In genomic region chr9:107357651-107358050, GRCm38 (mm10) we compare ENCODE assay signal across 9 mouse cellular contexts. TPM values are rescaled to one million over a fixed set of nuclear protein-coding genes. Genes with fewer than 3 reads are reported as not detected.
DNase-seq lines count a peak whose midpoint lies in the region; ATAC-seq and TF ChIP-seq lines count a peak whose summit lies in the region.
"Had no signal": no experiment of that assay in that cellular context is flagged by ENCODE, and none has a peak within 500 bp of the region (broad histone marks: within the 10 kb centered on the region; RNA-seq: fewer than 3 reads in every experiment).

No protein-coding gene starts in this region.

- H3K9me3 ChIP-seq in kidney, postnatal 0 days (replicated peaks; ENCODE audit: low read length): no peaks in the 10 kb centered on the region
- no peaks in the 10 kb centered on the region for H3K9me3 ChIP-seq in kidney, embryonic 16.5 days (ENCODE audit: low read length)
- no peaks in the 10 kb centered on the region for H3K9me3 ChIP-seq in forebrain, postnatal 0 days (ENCODE audit: low read length)
- no peaks in the 10 kb centered on the region for H3K9me3 ChIP-seq in liver, embryonic 15.5 days (replicated peaks)
- H3K9me3 ChIP-seq in neural tube, embryonic 12.5 days: no peaks in the 10 kb centered on the region
- H3K9me3 ChIP-seq: embryonic facial prominence, embryonic 15.5 days had no signal

- no peak overlapping the region for H3K4me2 ChIP-seq in kidney, postnatal 0 days (ENCODE audit: low read length)
- H3K4me2 ChIP-seq in kidney, embryonic 16.5 days (replicated peaks; ENCODE audit: low read depth, low read length): no peak overlapping the region
- H3K4me2 ChIP-seq in forebrain, postnatal 0 days (ENCODE audit: low read depth): no peak overlapping the region
- no peak overlapping the region for H3K4me2 ChIP-seq in liver, embryonic 15.5 days
- H3K4me2 ChIP-seq in neural tube, embryonic 12.5 days (replicated peaks): no peak overlapping the region
- H3K4me2 ChIP-seq: embryonic facial prominence, embryonic 15.5 days had no signal

- ATAC-seq in kidney, postnatal 0 days (replicated peaks; ENCODE audit: low FRiP score, low read depth): no peak
- ATAC-seq in kidney, embryonic 16.5 days (ENCODE audit: low FRiP score, low TSS enrichment): no peak
- ATAC-seq in forebrain, postnatal 0 days: peak; percentile 80
- ATAC-seq in liver, embryonic 15.5 days (ENCODE audit: insufficient read depth): 0 out of 2 replicates have a peak, but pooled peaks have one; percentile 4
- 0 out of 2 replicates have a peak, but pooled peaks have one; percentile 14 for ATAC-seq in neural tube, embryonic 12.5 days (ENCODE audit: low FRiP score, low read depth)

- TF ChIP-seq CTCF in kidney, postnatal 0 days (IDR thresholded peaks at IDR 0.05; ENCODE audit: low read depth): peak; percentile 94
- peak; percentile 98 for TF ChIP-seq CTCF in forebrain, postnatal 0 days (IDR thresholded peaks at IDR 0.05; ENCODE audit: low read depth)

- H3K36me3 ChIP-seq in kidney, postnatal 0 days (ENCODE audit: insufficient read depth, low read length): no peaks in the 10 kb centered on the region
- H3K36me3 ChIP-seq in kidney, embryonic 16.5 days (ENCODE audit: insufficient read depth, low read length): no peaks in the 10 kb centered on the region
- H3K36me3 ChIP-seq in forebrain, postnatal 0 days (ENCODE audit: insufficient read depth): no peaks in the 10 kb centered on the region
- no peaks in the 10 kb centered on the region for H3K36me3 ChIP-seq in liver, embryonic 15.5 days (replicated peaks)
- no peaks in the 10 kb centered on the region for H3K36me3 ChIP-seq in neural tube, embryonic 12.5 days
- H3K36me3 ChIP-seq: embryonic facial prominence, embryonic 15.5 days had no signal

- H3K27ac ChIP-seq in kidney, postnatal 0 days: no peak overlapping the region
- no peak overlapping the region for H3K27ac ChIP-seq in kidney, embryonic 16.5 days (ENCODE audit: low read length)
- no peak overlapping the region for H3K27ac ChIP-seq in forebrain, postnatal 0 days (ENCODE audit: low read depth, low read length)
- no peak overlapping the region for H3K27ac ChIP-seq in liver, embryonic 15.5 days (replicated peaks)
- no peak overlapping the region for H3K27ac ChIP-seq in neural tube, embryonic 12.5 days
- H3K27ac ChIP-seq: embryonic facial prominence, embryonic 15.5 days had no signal

- DNase-seq in kidney, postnatal 0 days (ENCODE audit: low spot score): peak; percentile 77
- DNase-seq in cerebellum, adult 18-20 months: peak; percentile 88 to 90
- peak; percentile 91 for DNase-seq in forebrain, postnatal 0 days
- peak; percentile 87 for DNase-seq in kidney, postnatal 10 days
- peak; percentile 92 for DNase-seq in testis, postnatal 10 days (ENCODE audit: low spot score)

- no peak overlapping the region for H3K9ac ChIP-seq in kidney, postnatal 0 days (ENCODE audit: low read depth, low read length)
- no peak overlapping the region for H3K9ac ChIP-seq in kidney, embryonic 16.5 days (replicated peaks; ENCODE audit: low read length)
- no peak overlapping the region for H3K9ac ChIP-seq in forebrain, postnatal 0 days
- no peak overlapping the region for H3K9ac ChIP-seq in liver, embryonic 15.5 days
- H3K9ac ChIP-seq in neural tube, embryonic 12.5 days: no peak overlapping the region
- H3K9ac ChIP-seq: embryonic facial prominence, embryonic 15.5 days had no signal

- peaks cover 5% of the 10 kb centered on the region for H3K27me3 ChIP-seq in kidney, postnatal 0 days (ENCODE audit: insufficient read depth, low read length)
- peaks cover 10% of the 10 kb centered on the region for H3K27me3 ChIP-seq in kidney, embryonic 16.5 days (ENCODE audit: insufficient read depth, low read length)
- H3K27me3 ChIP-seq in forebrain, postnatal 0 days (ENCODE audit: insufficient read depth, low read length): peaks cover 4% of the 10 kb centered on the region; the same call in 1 of the 2 replicates
- H3K27me3 ChIP-seq in liver, embryonic 15.5 days: peaks cover 62% of the 10 kb centered on the region
- H3K27me3 ChIP-seq in neural tube, embryonic 12.5 days (replicated peaks): no peaks in the 10 kb centered on the region

- H3K4me3 ChIP-seq in kidney, postnatal 0 days (replicated peaks; ENCODE audit: low read depth, low read length): no peak overlapping the region
- no peak overlapping the region for H3K4me3 ChIP-seq in kidney, embryonic 16.5 days (ENCODE audit: low read length)
- no peak overlapping the region for H3K4me3 ChIP-seq in forebrain, postnatal 0 days (ENCODE audit: low read depth, low read length)
- H3K4me3 ChIP-seq in liver, embryonic 15.5 days (replicated peaks): no peak overlapping the region
- H3K4me3 ChIP-seq in neural tube, embryonic 12.5 days: no peak overlapping the region
- H3K4me3 ChIP-seq: embryonic facial prominence, embryonic 15.5 days had no signal

- WGBS in kidney, postnatal 0 days: 24% methylated on average over 5 of the region's 5 CpGs
- WGBS in kidney, embryonic 16.5 days: 21% methylated on average over 5 of the region's 5 CpGs
- 12% methylated on average over 5 of the region's 5 CpGs for WGBS in forebrain, postnatal 0 days
- 25% methylated on average over 5 of the region's 5 CpGs for WGBS in liver, embryonic 15.5 days (ENCODE audit: insufficient replicate concordance)
- WGBS in neural tube, embryonic 12.5 days: 18% methylated on average over 5 of the region's 5 CpGs

- H3K4me1 ChIP-seq in kidney, postnatal 0 days (replicated peaks; ENCODE audit: insufficient read depth, low read length): 0 out of 2 replicates have a peak, but pooled peaks cover 4% of the 10 kb centered on the region
- peaks cover 8% of the 10 kb centered on the region; the same call in 1 of the 2 replicates for H3K4me1 ChIP-seq in kidney, embryonic 16.5 days (ENCODE audit: insufficient read depth, low read length)
- H3K4me1 ChIP-seq in forebrain, postnatal 0 days (ENCODE audit: insufficient read depth): no peaks in the 10 kb centered on the region
- peaks cover 7% of the 10 kb centered on the region for H3K4me1 ChIP-seq in liver, embryonic 15.5 days (replicated peaks)
- peaks cover 11% of the 10 kb centered on the region; the same call in 1 of the 2 replicates for H3K4me1 ChIP-seq in neural tube, embryonic 12.5 days

RNA-seq across cellular contexts. Expression of gene 6430571L13Rik, which starts 17.2 kb away (rescaled TPM):
- polyA plus RNA-seq in kidney, postnatal 0 days (2015; fragmentation: Nextera tagmentation; extraction: Ambion mirVana): 2.0 and 2.2 TPM in 2 replicates
- polyA plus RNA-seq in kidney, embryonic 16.5 days (2015; fragmentation: Nextera tagmentation; extraction: Ambion mirVana): 0.82 and 1.2 TPM in 2 replicates
- 5.2 and 7.2 TPM in 2 replicates for total RNA-seq in forebrain, postnatal 0 days (2014; rRNA removed)
- polyA plus RNA-seq in forebrain, postnatal 0 days (2015; fragmentation: Nextera tagmentation; extraction: Ambion mirVana): 3.7 and 6.0 TPM in 2 replicates
- polyA plus RNA-seq in liver, embryonic 15.5 days (2015; fragmentation: Nextera tagmentation; extraction: Ambion mirVana): 0.12 TPM in 2 replicates
- 4.1 and 4.8 TPM in 2 replicates for polyA plus RNA-seq in neural tube, embryonic 12.5 days (2016; fragmentation: Nextera tagmentation; extraction: Ambion mirVana)

RNA-seq across cellular contexts. Expression of gene Hemk1, which starts 19.5 kb away (rescaled TPM):
- 10.1 and 11.5 TPM in 2 replicates for polyA plus RNA-seq in kidney, postnatal 0 days (2015; fragmentation: Nextera tagmentation; extraction: Ambion mirVana)
- polyA plus RNA-seq in kidney, embryonic 16.5 days (2015; fragmentation: Nextera tagmentation; extraction: Ambion mirVana): 12.6 and 13.2 TPM in 2 replicates
- total RNA-seq in forebrain, postnatal 0 days (2014; rRNA removed): 14.1 and 14.2 TPM in 2 replicates
- polyA plus RNA-seq in forebrain, postnatal 0 days (2015; fragmentation: Nextera tagmentation; extraction: Ambion mirVana): 12.9 and 13.4 TPM in 2 replicates
- polyA plus RNA-seq in liver, embryonic 15.5 days (2015; fragmentation: Nextera tagmentation; extraction: Ambion mirVana): 3.6 and 3.7 TPM in 2 replicates
- 14.2 and 15.5 TPM in 2 replicates for polyA plus RNA-seq in neural tube, embryonic 12.5 days (2016; fragmentation: Nextera tagmentation; extraction: Ambion mirVana)

RNA-seq across cellular contexts. Expression of gene Cacna2d2, which starts 41.8 kb away (rescaled TPM):
- 0.64 TPM in 2 replicates for polyA plus RNA-seq in kidney, postnatal 0 days (2015; fragmentation: Nextera tagmentation; extraction: Ambion mirVana)
- polyA plus RNA-seq in kidney, embryonic 16.5 days (2015; fragmentation: Nextera tagmentation; extraction: Ambion mirVana): 0.74 and 0.95 TPM in 2 replicates
- total RNA-seq in forebrain, postnatal 0 days (2014; rRNA removed): 29.7 and 49.5 TPM in 2 replicates
- polyA plus RNA-seq in forebrain, postnatal 0 days (2015; fragmentation: Nextera tagmentation; extraction: Ambion mirVana): 3.0 and 5.0 TPM in 2 replicates
- 0.02 TPM in 1 of 2 replicates, not detected in the other for polyA plus RNA-seq in liver, embryonic 15.5 days (2015; fragmentation: Nextera tagmentation; extraction: Ambion mirVana)
- 5.4 and 5.8 TPM in 2 replicates for polyA plus RNA-seq in neural tube, embryonic 12.5 days (2016; fragmentation: Nextera tagmentation; extraction: Ambion mirVana)

Comparison
In these comparisons a context has a peak if more than half of its experiments do, and no peak if none do; other contexts are left out.
1. ATAC-seq: peak in forebrain, postnatal 0 days (single experiment), liver, embryonic 15.5 days (single experiment) and neural tube, embryonic 12.5 days (single experiment); none in kidney, postnatal 0 days (single experiment) and kidney, embryonic 16.5 days (single experiment).
2. Peak in every context shown above with its lines, with median percentiles within 50 percentile points of each other: DNase-seq.